Mouse (Mus musculus) left cerebral cortex, adult 18-20 months (tissue): Measurements from ENCODE around the gene Ccn1. TPM values are rescaled to one million over a fixed set of nuclear protein-coding genes. Genes with fewer than 3 reads are reported as not detected.

Experiments
- DNase-seq, 2 experiments: peaks; one replicate each; pipeline ENCODE4 v3.0.0; 2021 to 2022; ENCODE audit warnings: low spot score in 2 of 2, mixed read lengths in 1 of 2
- total RNA-seq, 2 experiments: library from RNA; stranded (reverse); gene quantifications; 2 replicates each; pipeline ENCODE4 v1.2.3; 2021

The Ccn1 gene
- total RNA-seq, 2 experiments from 2014 or later: 5.3 to 8.6 TPM

- no peak for DNase-seq
Observed at GRCm38 (mm10) chr3:145624786-145625185, 25.0 kb downstream of the Ccn1 start.

DNA sequence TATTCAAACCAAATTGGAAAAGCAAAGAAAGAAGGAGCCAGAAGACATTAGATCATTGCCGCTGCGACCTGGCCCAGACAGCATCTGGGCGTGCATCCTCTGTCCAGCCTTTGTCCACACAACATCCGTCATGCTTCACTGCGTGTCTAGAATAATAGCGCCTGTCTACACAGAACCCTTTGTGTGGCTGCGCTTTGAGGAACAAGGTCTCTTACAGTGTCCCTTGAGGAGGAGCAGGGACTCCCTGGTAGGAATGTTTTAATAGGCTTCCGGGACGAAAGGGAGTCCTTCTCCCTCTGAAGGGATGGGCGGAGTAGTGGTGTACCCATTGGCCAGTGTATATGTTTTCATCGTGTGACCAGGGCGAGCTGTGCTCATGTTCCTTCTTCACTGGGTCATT is 26.7 kb downstream of the Ccn1 start:
- no peak for DNase-seq

DNA sequence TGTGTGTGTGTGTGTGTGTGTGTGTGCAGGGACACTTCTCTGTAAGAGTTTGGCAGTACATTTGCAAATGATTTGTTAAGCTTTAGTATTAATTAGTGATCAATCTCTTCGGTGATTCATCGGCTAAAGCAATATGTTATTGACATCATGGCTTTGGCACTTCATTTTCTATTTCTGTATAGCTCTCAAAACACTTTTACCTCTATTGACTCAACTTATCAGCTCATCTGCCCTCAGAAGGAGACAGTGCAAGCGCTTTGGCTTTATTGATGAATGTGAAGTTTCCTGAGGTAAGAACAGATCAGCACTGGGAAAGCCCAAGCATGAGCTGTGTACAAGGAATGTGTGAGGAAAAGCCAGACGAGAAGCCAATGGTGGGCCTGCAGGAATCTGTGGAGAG is 28.6 kb downstream of the Ccn1 start:
- DNase-seq: no peak

DNA sequence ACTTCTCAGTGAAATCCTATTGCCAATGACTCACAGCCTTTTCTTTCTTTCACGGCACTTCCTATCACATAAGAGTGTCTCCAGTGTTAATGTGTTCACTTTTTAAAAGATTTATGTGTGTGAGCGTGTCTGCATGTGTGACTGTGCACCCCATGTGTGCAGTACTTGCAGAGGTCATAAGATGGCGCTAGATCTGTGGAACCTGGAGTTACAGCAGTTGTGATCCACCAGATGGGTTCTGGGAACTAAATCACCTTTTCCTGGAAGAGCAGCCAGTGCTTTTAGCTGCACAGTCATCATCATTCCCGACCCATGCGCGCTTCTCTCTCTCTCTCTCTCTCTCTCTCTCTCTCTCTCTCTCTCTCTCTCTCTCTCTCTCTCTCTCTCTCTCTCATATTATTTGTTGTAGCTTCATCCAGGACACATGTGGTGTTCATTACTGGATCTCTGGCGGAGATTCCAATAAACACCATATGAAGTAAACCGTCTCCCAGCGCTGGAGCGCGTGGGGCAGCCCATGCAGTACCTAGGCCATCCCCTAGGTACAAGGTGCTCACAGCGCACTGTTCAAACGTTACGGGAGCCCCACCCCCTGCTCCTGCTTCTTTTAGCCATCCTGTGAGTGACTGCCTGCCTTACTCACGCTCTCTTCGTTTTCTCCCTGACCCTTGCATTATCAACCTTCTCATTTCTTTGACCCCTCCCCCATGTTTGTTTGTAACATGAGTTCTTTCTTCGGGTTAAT is 30.0 kb downstream of the Ccn1 start:
- DNase-seq: no peak

GRCm38 (mm10) chr3:145618299-145618698 is 31.5 kb downstream of the Ccn1 start:
- no peak for DNase-seq

DNA sequence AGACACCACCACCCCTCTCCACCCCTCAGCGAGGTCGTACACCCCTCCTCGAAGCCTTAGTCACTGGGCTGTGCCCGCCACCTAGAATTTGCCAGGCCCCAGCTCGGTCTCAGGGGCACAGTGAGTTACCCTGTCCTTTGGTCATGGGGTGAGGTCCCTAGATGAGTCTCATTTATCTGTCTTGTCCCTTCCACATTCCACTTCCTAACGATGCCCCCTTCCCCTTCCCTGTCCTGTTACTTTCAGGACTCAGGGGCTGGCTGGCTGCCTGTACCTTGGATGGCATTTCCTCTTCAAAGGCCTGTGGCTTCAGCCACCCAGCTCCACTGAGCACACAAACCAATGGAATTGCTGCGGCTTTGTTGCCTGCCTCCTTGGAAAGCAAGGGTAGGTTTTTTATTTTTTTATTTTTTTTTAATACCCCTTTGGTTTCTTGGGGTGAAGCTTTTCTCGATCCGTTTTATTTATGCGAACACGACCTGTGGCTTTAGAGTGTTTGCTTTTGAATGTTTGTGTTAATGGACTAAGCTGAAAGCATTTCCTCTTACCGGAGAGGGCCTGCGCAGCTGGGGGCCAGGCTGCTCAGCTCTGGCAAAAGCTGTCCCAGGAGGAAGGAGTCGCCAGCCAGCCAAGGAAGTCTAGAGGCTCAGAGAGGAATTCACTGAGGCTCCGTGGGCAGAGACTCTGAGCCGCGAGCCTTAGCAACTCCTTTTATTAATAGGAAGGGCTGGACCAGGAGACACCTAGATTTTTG is 35.2 kb downstream of the Ccn1 start:
- DNase-seq: no peak

DNA sequence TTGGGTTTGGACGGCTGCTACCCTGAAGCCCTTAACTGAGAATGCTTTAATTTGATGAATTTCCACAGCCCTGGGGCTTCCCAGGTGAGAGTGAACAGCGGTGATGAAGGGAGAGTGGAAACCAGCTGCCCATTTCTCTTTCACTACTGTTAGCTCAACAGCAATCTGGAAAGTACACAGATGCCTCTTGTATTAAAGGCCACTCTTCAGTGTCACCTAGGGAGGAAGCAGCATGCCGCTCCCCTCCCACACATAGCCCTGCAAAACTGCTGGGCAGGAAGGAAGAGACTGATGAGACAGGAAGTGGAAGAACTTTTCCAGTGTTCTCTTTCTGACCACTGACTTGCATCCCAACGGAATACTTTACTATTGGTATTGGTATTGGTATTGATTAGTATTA is 36.5 kb downstream of the Ccn1 start:
- no peak for DNase-seq

DNA sequence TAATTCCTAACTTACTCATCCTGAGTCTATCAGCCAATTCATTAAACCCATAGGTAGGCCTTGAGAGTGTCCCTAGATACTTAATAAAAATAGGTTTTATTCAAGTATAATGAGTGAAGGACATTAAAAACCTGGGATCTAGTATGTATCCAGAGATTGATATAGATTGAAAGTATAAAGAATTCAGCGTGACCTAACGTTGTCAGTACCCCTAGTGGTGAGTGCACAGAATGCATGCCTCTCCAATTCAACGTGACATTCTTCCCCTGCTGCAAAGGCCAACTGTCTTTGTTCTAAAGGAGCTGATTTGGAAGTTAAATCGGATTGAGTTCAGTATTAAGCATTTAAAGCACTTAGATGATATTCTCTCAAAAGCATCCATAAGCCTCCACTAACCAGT is 37.1 kb downstream of the Ccn1 start:
- DNase-seq: no peak

DNA sequence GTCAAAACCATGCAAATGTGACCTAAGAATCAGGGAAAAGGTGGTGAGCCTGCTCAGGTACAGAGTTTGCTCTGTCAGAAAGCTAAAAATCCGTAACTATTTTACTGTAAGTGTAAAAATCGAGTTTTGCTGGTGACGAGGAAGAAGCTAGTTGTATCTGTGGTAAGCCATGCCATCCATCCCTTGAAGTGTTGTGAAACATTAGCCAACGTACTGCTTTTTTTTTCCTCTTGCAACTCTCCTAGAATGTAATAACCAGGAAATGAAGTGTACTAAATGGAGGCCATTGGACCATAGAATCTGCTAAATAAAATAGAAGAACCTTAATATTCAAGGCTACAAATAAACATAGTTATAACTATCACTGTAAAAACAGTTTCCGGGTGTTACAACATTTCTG is 41.5 kb downstream of the Ccn1 start:
- no peak for DNase-seq

GRCm38 (mm10) chr3:145605437-145606123 is 44.2 kb downstream of the Ccn1 start:
- DNase-seq: no peak

- DNase-seq: no peak
Observed at GRCm38 (mm10) chr3:145602410-145603206, 47.2 kb downstream of the Ccn1 start.

- no peak for DNase-seq
Observed at GRCm38 (mm10) chr3:145601345-145601744, 48.4 kb downstream of the Ccn1 start.

GRCm38 (mm10) chr3:145600801-145601200 is 49.0 kb downstream of the Ccn1 start:
- no peak for DNase-seq

- no peak for DNase-seq
Observed at GRCm38 (mm10) chr3:145599059-145599458, 50.7 kb downstream of the Ccn1 start.

Other genes with a start within 250 kb of the Ccn1 start
- gene Znhit6, start 73.8 kb downstream of the Ccn1 start, total RNA-seq: 10 to 100 TPM; 15.6 to 16.6 TPM
- 10 to 100 TPM; 54.7 to 57.8 TPM for gene Ddah1, start 108.7 kb upstream of the Ccn1 start, total RNA-seq